Mouse (Mus musculus) neural tube, embryonic 11.5 days (tissue): ENCODE data around the gene Psmb4. TPM values are rescaled to one million over a fixed set of nuclear protein-coding genes. Genes with fewer than 3 reads are reported as not detected.
"Not testable (repeated sequence)": the region's sequence is repeated elsewhere in the genome, so short reads cannot be mapped to it uniquely, and the experiment has no call there.

ENCODE experiments used
- ATAC-seq: fragments of 200-750 bp; cut with Nextera tagmentation; 2 replicates; pipeline ENCODE4 v1.8.0; 2017; ENCODE audit warnings: moderate number of reproducible peaks, mild to moderate bottlenecking, moderate TSS enrichment, moderate library complexity; ENCODE audit not compliant: insufficient read depth, low FRiP score, low TSS enrichment
- DNase-seq: peaks from one replicate; pipeline ENCODE4 v3.0.0-alpha.2; 2015; ENCODE audit warnings: low spot score
- H3K27ac ChIP-seq: fragments of 300-500 bp; sonication (generic); 2 replicates; pipeline ENCODE4 v1.5.1; 2014; ENCODE audit warnings: low read depth, mild to moderate bottlenecking, low read length
- H3K27me3 ChIP-seq: fragments of 300-500 bp; sonication (generic); 2 replicates; pipeline ENCODE4 v1.6.1; 2014; ENCODE audit warnings: mild to moderate bottlenecking, low read length, mixed read lengths; ENCODE audit not compliant: control insufficient read depth, insufficient read depth
- H3K36me3 ChIP-seq: fragments of 300-500 bp; sonication (generic); 2 replicates; pipeline ENCODE4 v1.6.1; 2014; ENCODE audit warnings: mild to moderate bottlenecking, low read length, moderate library complexity, mixed read lengths; ENCODE audit not compliant: control insufficient read depth, insufficient read depth
- H3K4me1 ChIP-seq: fragments of 300-500 bp; sonication (generic); 2 replicates; pipeline ENCODE4 v1.6.1; 2014; ENCODE audit warnings: low read length, mixed read lengths; ENCODE audit not compliant: control insufficient read depth, insufficient read depth
- H3K4me2 ChIP-seq: fragments of 300-500 bp; sonication (generic); 2 replicates; pipeline ENCODE4 v1.6.1; 2014; ENCODE audit warnings: low read depth, mild to moderate bottlenecking, moderate library complexity
- H3K4me3 ChIP-seq: fragments of 300-500 bp; sonication (generic); 2 replicates; pipeline ENCODE4 v1.5.1; 2014; ENCODE audit warnings: low read depth, low read length
- H3K9ac ChIP-seq: fragments of 300-500 bp; sonication (generic); 2 replicates; pipeline ENCODE4 v1.6.1; 2014; ENCODE audit warnings: mild to moderate bottlenecking, low read length
- H3K9me3 ChIP-seq: fragments of 300-500 bp; sonication (generic); 2 replicates; pipeline ENCODE4 v1.6.1; 2016; ENCODE audit warnings: low read length; ENCODE audit not compliant: control insufficient read depth
- WGBS: fragments of 180-500 bp; shearing (Covaris S2); extraction: QIAGEN DNeasy Blood & Tissue Kit; methylation state at CpG from one replicate; pipeline ENCODE4 v1.1.7; 2014; 5-methylcytosine and 5-hydroxymethylcytosine counted together
- polyA plus RNA-seq: library from polyadenylated mRNA; unstranded; fragments of >200 nt; fragmentation: Nextera tagmentation; extraction: Ambion mirVana; gene quantifications from 2 replicates; pipeline ENCODE4 v1.2.1, GENCODE M21; 2014

Psmb4 gene
- polyA plus RNA-seq = 375 and 398 TPM in 2 replicates

- under 1% methylated on average over 61 of the region's 61 CpGs for WGBS
- peak within 1 kb of the TSS; percentile 69; the same call in 1 of the 2 replicates for H3K27ac ChIP-seq
- DNase-seq (peak; percentile 88), ATAC-seq (peak; percentile 86)
- H3K4me1 ChIP-seq = peaks cover 4% of the 10 kb centered on the region; the same call in 1 of the 2 replicates
- peak within 1 kb of the TSS; percentile 81 for H3K4me2 ChIP-seq
- peak within 1 kb of the TSS; percentile 91 for H3K9ac ChIP-seq
- peak within 1 kb of the TSS; percentile 98 for H3K4me3 ChIP-seq
- H3K36me3 ChIP-seq = peaks cover 8% of the 10 kb centered on the region
- H3K27me3 ChIP-seq = no peaks in the 10 kb centered on the region
- H3K9me3 ChIP-seq = no peaks in the 10 kb centered on the region
Observed at GRCm38 (mm10) chr3:94886316-94887224, at the start of gene Psmb4. TSS of gene Psmb4 (minus strand) at chr3:94886961.

GRCm38 (mm10) chr3:94936147-94936546, 49.4 kb upstream of the Psmb4 start:
- not testable (repeated sequence) for H3K27me3 ChIP-seq, H3K9ac ChIP-seq, DNase-seq, H3K36me3 ChIP-seq, H3K9me3 ChIP-seq, H3K4me2 ChIP-seq, H3K4me1 ChIP-seq, ATAC-seq, H3K27ac ChIP-seq, H3K4me3 ChIP-seq
- 90% methylated on average over 5 of the region's 5 CpGs for WGBS

GRCm38 (mm10) chr3:94935332-94935731, 48.6 kb upstream of the Psmb4 start:
- H3K9me3 ChIP-seq, H3K4me2 ChIP-seq, H3K27ac ChIP-seq, H3K4me1 ChIP-seq, H3K4me3 ChIP-seq, H3K36me3 ChIP-seq, H3K9ac ChIP-seq, ATAC-seq, DNase-seq, H3K27me3 ChIP-seq: not testable (repeated sequence)
- 94% methylated on average over 3 of the region's 3 CpGs for WGBS

GRCm38 (mm10) chr3:94934564-94934963, 47.8 kb upstream of the Psmb4 start:
- DNase-seq, H3K36me3 ChIP-seq, H3K4me3 ChIP-seq, H3K27me3 ChIP-seq, H3K4me2 ChIP-seq, H3K4me1 ChIP-seq, ATAC-seq, H3K9ac ChIP-seq, H3K9me3 ChIP-seq, H3K27ac ChIP-seq: not testable (repeated sequence)
- WGBS = 94% methylated on average over 3 of the region's 3 CpGs

GRCm38 (mm10) chr3:94933604-94934003, 46.8 kb upstream of the Psmb4 start:
- H3K4me2 ChIP-seq, DNase-seq, H3K4me3 ChIP-seq, H3K27ac ChIP-seq, H3K9me3 ChIP-seq, H3K36me3 ChIP-seq, H3K4me1 ChIP-seq, ATAC-seq, H3K27me3 ChIP-seq, H3K9ac ChIP-seq: not testable (repeated sequence)
- WGBS = no CpG with 5 or more reads among the region's 2 CpGs

GRCm38 (mm10) chr3:94932809-94933564, 46.2 kb upstream of the Psmb4 start, which contains the start of gene Selenbp1:
TSS of gene Selenbp1 (plus strand) at chr3:94933056.
- H3K9ac ChIP-seq = no peak within 1 kb of the TSS
- H3K9me3 ChIP-seq = no peaks in the 10 kb centered on the region
- 27% methylated on average over 16 of the region's 16 CpGs for WGBS
- H3K27me3 ChIP-seq = no peaks in the 10 kb centered on the region
- H3K4me1 ChIP-seq = 0 out of 2 replicates have a peak, but pooled peaks cover 4% of the 10 kb centered on the region
- DNase-seq = peak; percentile 70
- H3K27ac ChIP-seq = 0 out of 2 replicates have a peak within 1 kb of the TSS, but pooled peaks have one; percentile 14
- H3K4me3 ChIP-seq = peak within 1 kb of the TSS; percentile 13; the same call in 1 of the 2 replicates
- H3K4me2 ChIP-seq = peak within 1 kb of the TSS; percentile 39
- peak; percentile 67 for ATAC-seq
- no peaks in the 10 kb centered on the region for H3K36me3 ChIP-seq

GRCm38 (mm10) chr3:94932279-94932678, 45.5 kb upstream of the Psmb4 start:
- not testable (repeated sequence) for H3K4me3 ChIP-seq, H3K36me3 ChIP-seq, H3K9me3 ChIP-seq, H3K4me1 ChIP-seq, H3K4me2 ChIP-seq, DNase-seq, ATAC-seq, H3K27ac ChIP-seq, H3K9ac ChIP-seq, H3K27me3 ChIP-seq
- WGBS = 82% methylated on average over 2 of the region's 2 CpGs

GRCm38 (mm10) chr3:94931427-94932082, 44.8 kb upstream of the Psmb4 start:
- not testable (repeated sequence) for DNase-seq, H3K27ac ChIP-seq, H3K9me3 ChIP-seq, H3K36me3 ChIP-seq, H3K4me2 ChIP-seq, H3K4me3 ChIP-seq, ATAC-seq, H3K4me1 ChIP-seq, H3K9ac ChIP-seq, H3K27me3 ChIP-seq
- WGBS = 86% methylated on average over 10 of the region's 10 CpGs
